Mouse (Mus musculus): ENCODE measurements around the gene Thap12. TPM values are rescaled to one million over a fixed set of nuclear protein-coding genes. Genes with fewer than 3 reads are reported as not detected.
A peak's percentile ranks its signal among the peaks of the same experiment; 100 is the strongest.

The Thap12 gene
- polyA plus RNA-seq, 1 experiment from 2014 or later, result 81.3 TPM

DNA sequence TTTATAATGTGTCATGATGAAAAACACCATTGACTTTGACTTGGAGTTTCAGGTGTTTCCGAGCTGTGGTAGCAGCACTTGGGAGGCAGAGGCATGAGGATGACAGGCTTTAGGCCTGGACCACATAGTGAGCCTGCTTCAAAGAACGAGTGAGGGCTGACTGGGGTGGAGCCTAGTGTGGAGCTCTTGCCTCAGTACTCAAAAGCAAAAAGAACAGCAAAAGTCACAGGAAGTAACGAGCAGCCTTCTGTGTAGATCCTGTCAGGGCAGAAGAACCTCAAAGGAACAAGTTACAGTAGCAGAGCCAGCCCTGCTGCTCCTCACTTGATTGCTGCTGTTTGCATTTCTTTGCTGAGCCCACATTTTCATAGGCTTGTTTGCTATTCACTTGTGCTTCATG, 14.5 kb downstream of the Thap12 start:
- H3K4me3 ChIP-seq (ENCODE audit: low read length), result no peak overlapping the region
- H3K36me3 ChIP-seq (ENCODE audit: control insufficient read depth, insufficient read depth, low read length), result peaks cover 55% of the 10 kb centered on the region
- 76% methylated on average over 3 of the region's 3 CpGs for WGBS
- no peak overlapping the region for H3K27ac ChIP-seq (ENCODE audit: low read depth, low read length)
- H3K4me2 ChIP-seq (replicated peaks; ENCODE audit: low read depth, low read length), result no peak overlapping the region
- ATAC-seq (ENCODE audit: low FRiP score, low TSS enrichment), result no peak
- no peak overlapping the region for H3K9ac ChIP-seq (ENCODE audit: low read depth, low read length)
- peaks cover 15% of the 10 kb centered on the region for H3K4me1 ChIP-seq (ENCODE audit: control insufficient read depth, insufficient read depth, low read length)
- H3K9me3 ChIP-seq (ENCODE audit: control insufficient read depth, low read length), result no peaks in the 10 kb centered on the region
- no peaks in the 10 kb centered on the region for H3K27me3 ChIP-seq (ENCODE audit: control insufficient read depth, insufficient read depth, low read length)

DNA sequence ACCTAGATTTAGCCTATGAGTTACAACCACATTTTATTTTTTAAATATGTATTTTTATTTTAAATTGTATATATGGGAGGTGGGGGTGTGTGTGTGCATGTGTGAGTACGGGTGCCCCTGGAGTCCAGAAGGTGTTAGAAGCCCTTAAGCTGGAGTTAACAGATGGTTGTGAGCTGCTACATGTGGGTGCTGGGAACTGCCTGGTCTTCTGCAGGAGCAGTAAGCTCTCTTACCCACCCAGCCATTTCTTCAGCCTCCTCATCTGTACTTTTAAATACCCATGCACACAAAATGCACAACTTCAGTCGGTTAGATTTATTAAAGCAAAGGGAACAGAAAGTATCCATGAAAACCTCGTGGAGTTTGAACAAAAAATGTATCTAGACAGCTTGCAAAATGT, 16.9 kb downstream of the Thap12 start:
- WGBS, result 68% methylated on average over 3 of the region's 3 CpGs
- no peak for ATAC-seq (ENCODE audit: low FRiP score, low TSS enrichment)

DNA sequence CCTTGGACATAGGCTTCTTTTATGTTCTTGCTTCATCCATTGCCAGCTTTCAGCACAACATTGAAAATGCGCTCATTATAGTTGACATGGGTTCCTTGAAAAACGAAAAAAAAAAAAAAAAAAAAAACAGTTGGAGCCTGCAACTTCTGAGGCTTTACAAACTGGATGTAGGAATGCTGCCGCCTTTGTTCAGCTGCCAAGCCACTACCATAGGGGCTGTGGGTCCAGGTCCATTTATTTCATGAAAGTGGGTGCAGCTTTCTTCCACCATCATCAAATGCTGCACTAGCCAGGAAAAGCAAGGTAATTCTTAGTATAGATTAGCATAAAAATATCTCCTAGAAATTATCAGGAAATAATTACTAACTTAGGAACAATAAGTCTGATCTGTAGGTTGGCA, 17.8 kb downstream of the Thap12 start:
- Histone ChIP-seq H3K4me2 (replicated peaks; ENCODE audit: low read depth, low read length) (no peak overlapping the region), H3K4me1 (ENCODE audit: control insufficient read depth, insufficient read depth, low read length) (peaks cover 26% of the 10 kb centered on the region), H3K27me3 (ENCODE audit: control insufficient read depth, insufficient read depth, low read length) (no peaks in the 10 kb centered on the region), H3K4me3 (ENCODE audit: low read length) (no peak overlapping the region), H3K36me3 (ENCODE audit: control insufficient read depth, insufficient read depth, low read length) (peaks cover 24% of the 10 kb centered on the region), H3K9me3 (ENCODE audit: control insufficient read depth, low read length) (no peaks in the 10 kb centered on the region), H3K9ac (ENCODE audit: low read depth, low read length) (no peak overlapping the region), H3K27ac (ENCODE audit: low read depth, low read length) (no peak overlapping the region)
- WGBS, result 39% methylated on average over 3 of the region's 3 CpGs
- no peak for ATAC-seq (ENCODE audit: low FRiP score, low TSS enrichment)

More for the DNA sequence above, 16.9 kb downstream of the Thap12 start:
- H3K27ac ChIP-seq (ENCODE audit: low read depth, low read length), result no peak overlapping the region
- H3K27me3 ChIP-seq (ENCODE audit: control insufficient read depth, insufficient read depth, low read length), result no peaks in the 10 kb centered on the region
- peaks cover 26% of the 10 kb centered on the region for H3K4me1 ChIP-seq (ENCODE audit: control insufficient read depth, insufficient read depth, low read length)
- H3K9ac ChIP-seq (ENCODE audit: low read depth, low read length), result no peak overlapping the region
- peaks cover 34% of the 10 kb centered on the region for H3K36me3 ChIP-seq (ENCODE audit: control insufficient read depth, insufficient read depth, low read length)
- H3K4me3 ChIP-seq (ENCODE audit: low read length), result no peak overlapping the region
- H3K4me2 ChIP-seq (replicated peaks; ENCODE audit: low read depth, low read length), result no peak overlapping the region
- no peaks in the 10 kb centered on the region for H3K9me3 ChIP-seq (ENCODE audit: control insufficient read depth, low read length)

DNA sequence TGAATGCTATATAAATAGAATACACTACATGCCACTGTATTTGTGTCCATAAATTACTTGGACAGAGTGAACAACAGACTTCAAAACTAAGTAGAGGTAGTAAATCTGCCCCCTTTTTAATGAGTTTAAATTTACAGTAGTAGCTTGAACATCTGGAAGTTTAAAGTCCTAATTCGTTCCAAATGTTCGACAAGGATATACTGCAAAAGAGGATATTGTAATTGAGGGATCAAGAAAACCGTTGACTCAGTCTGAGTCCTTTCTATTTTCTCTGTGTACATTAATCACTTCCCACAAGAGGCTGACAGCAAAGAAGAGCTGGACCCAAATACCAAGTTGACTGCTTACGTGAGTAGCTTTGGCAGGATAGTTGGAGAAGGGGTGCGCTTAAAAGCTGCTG, 18.3 kb downstream of the Thap12 start:
- no peak overlapping the region for H3K4me2 ChIP-seq (replicated peaks; ENCODE audit: low read depth, low read length)
- no peak overlapping the region for H3K9ac ChIP-seq (ENCODE audit: low read depth, low read length)
- no peaks in the 10 kb centered on the region for H3K27me3 ChIP-seq (ENCODE audit: control insufficient read depth, insufficient read depth, low read length)
- no peaks in the 10 kb centered on the region for H3K9me3 ChIP-seq (ENCODE audit: control insufficient read depth, low read length)
- H3K4me3 ChIP-seq (ENCODE audit: low read length), result no peak overlapping the region
- H3K4me1 ChIP-seq (ENCODE audit: control insufficient read depth, insufficient read depth, low read length), result peaks cover 26% of the 10 kb centered on the region
- 31% methylated on average over 5 of the region's 5 CpGs for WGBS
- peak; percentile 50; the same call in 1 of the 2 replicates for ATAC-seq (ENCODE audit: low FRiP score, low TSS enrichment)
- H3K36me3 ChIP-seq (ENCODE audit: control insufficient read depth, insufficient read depth, low read length), result peaks cover 20% of the 10 kb centered on the region
- H3K27ac ChIP-seq (ENCODE audit: low read depth, low read length), result no peak overlapping the region

DNA sequence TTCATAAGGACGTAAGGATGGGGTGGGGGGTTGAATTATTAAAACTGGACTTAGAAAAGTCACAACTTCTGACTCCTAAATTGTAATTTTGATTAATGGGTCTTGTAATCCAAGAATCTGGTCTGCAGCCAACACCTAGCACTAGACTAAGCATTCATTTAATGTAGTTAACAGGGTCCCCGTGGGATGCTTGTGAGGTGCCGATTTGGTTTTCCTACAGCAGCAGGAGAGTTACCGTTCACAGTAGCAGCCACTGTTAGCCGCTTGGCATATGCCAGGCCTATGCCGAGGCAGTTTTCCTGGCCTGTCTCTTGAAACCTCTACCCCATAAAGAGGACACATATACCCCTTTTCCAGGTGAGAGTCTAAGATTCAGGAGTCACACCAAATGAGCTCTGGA, 18.7 kb downstream of the Thap12 start:
- 37% methylated on average over 6 of the region's 6 CpGs for WGBS
- Histone ChIP-seq H3K4me2 (replicated peaks; ENCODE audit: low read depth, low read length) (no peak overlapping the region), H3K4me3 (ENCODE audit: low read length) (no peak overlapping the region), H3K27ac (ENCODE audit: low read depth, low read length) (no peak overlapping the region), H3K27me3 (ENCODE audit: control insufficient read depth, insufficient read depth, low read length) (no peaks in the 10 kb centered on the region), H3K9ac (ENCODE audit: low read depth, low read length) (no peak overlapping the region), H3K36me3 (ENCODE audit: control insufficient read depth, insufficient read depth, low read length) (peaks cover 15% of the 10 kb centered on the region), H3K4me1 (ENCODE audit: control insufficient read depth, insufficient read depth, low read length) (peaks cover 27% of the 10 kb centered on the region), H3K9me3 (ENCODE audit: control insufficient read depth, low read length) (no peaks in the 10 kb centered on the region)
- ATAC-seq (ENCODE audit: low FRiP score, low TSS enrichment), result peak; percentile 22; the same call in 1 of the 2 replicates

DNA sequence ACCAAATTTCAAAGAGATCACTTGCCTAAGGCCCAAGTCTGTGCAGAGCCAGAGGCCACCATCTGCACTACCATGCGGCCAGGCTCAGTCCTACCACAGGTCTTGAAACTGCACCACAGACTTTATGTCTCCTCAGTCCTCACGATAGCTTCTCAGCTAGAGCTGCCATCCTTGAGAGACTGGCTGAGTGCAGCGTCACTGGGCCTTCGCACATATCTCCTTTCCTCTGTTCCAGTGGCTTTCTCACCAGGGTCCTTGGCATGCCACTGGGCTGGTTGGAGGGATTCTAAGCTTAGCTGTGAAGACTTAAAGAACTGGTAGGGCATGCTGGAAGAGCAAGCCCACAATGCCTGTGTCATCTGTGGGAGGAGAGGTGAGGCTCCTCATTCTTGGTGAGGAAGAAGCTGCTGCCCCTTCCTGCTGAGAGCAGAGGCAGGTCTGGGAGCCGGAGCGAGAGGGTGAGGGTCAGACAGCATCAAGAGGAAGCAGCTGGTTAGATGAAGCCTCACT, 22.8 kb downstream of the Thap12 start:
- WGBS, result 80% methylated on average over 6 of the region's 6 CpGs
- Histone ChIP-seq H3K4me1 (ENCODE audit: control insufficient read depth, insufficient read depth, low read length) (peaks cover 41% of the 10 kb centered on the region), H3K4me2 (replicated peaks; ENCODE audit: low read depth, low read length) (no peak overlapping the region), H3K27ac (ENCODE audit: low read depth, low read length) (no peak overlapping the region), H3K27me3 (ENCODE audit: control insufficient read depth, insufficient read depth, low read length) (no peaks in the 10 kb centered on the region), H3K9me3 (ENCODE audit: control insufficient read depth, low read length) (no peaks in the 10 kb centered on the region), H3K36me3 (ENCODE audit: control insufficient read depth, insufficient read depth, low read length) (no peaks in the 10 kb centered on the region), H3K4me3 (ENCODE audit: low read length) (no peak overlapping the region), H3K9ac (ENCODE audit: low read depth, low read length) (no peak overlapping the region)
- ATAC-seq (ENCODE audit: low FRiP score, low TSS enrichment), result no peak

DNA sequence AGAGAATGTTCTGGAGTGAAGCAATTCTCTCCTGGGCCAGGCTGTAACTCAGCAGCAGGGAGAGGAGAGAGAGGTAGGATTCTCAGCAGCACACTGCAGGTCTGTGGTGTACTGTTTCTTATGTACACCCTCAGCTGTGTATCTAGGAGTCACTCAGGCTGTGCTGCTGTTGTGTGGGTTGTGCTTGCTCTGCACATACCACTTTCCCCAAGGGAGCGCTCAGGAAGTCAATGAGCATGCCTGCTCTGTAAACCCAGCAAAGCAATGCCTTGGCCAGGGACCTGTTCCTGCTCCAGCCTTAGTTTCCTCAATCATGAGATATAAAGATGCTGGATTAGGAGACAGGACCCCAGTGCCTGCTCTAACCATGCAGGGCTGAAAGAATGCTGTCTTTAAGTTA, 25.1 kb downstream of the Thap12 start:
- H3K9me3 ChIP-seq (ENCODE audit: control insufficient read depth, low read length), result no peaks in the 10 kb centered on the region
- ATAC-seq (ENCODE audit: low FRiP score, low TSS enrichment), result no peak; the same call in 1 of the 2 replicates
- 79% methylated on average over 1 of the region's 1 CpGs for WGBS
- H3K36me3 ChIP-seq (ENCODE audit: control insufficient read depth, insufficient read depth, low read length), result no peaks in the 10 kb centered on the region
- H3K4me1 ChIP-seq (ENCODE audit: control insufficient read depth, insufficient read depth, low read length), result peaks cover 28% of the 10 kb centered on the region
- H3K27me3 ChIP-seq (ENCODE audit: control insufficient read depth, insufficient read depth, low read length), result no peaks in the 10 kb centered on the region
- H3K27ac ChIP-seq (ENCODE audit: low read depth, low read length), result 0 out of 2 replicates have a peak overlapping the region, but pooled peaks have one; percentile 14
- no peak overlapping the region for H3K9ac ChIP-seq (ENCODE audit: low read depth, low read length)
- H3K4me2 ChIP-seq (replicated peaks; ENCODE audit: low read depth, low read length), result no peak overlapping the region
- no peak overlapping the region for H3K4me3 ChIP-seq (ENCODE audit: low read length)

DNA sequence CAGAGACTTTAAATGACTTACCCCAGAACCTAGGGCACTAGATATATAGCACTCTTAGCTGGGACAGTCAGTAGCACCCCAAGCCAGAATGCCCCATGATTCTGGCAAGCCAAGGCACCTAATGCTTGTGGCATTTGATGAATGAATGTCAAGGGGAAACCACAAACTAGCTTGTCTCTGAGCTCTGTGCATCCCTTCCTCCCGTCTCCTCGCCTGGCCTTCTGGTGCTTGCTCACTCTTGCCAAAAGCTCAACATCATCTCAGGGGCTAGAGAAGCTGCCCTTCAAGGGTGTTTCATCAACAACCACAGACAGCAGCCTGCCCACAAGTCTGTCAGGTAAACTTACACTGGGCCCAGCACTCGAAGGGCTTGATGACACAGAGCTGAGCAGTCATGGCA, 25.6 kb downstream of the Thap12 start:
- Histone ChIP-seq H3K4me3 (ENCODE audit: low read length) (no peak overlapping the region), H3K36me3 (ENCODE audit: control insufficient read depth, insufficient read depth, low read length) (no peaks in the 10 kb centered on the region), H3K27me3 (ENCODE audit: control insufficient read depth, insufficient read depth, low read length) (no peaks in the 10 kb centered on the region), H3K4me2 (replicated peaks; ENCODE audit: low read depth, low read length) (no peak overlapping the region), H3K4me1 (ENCODE audit: control insufficient read depth, insufficient read depth, low read length) (peaks cover 25% of the 10 kb centered on the region), H3K9ac (ENCODE audit: low read depth, low read length) (no peak overlapping the region), H3K9me3 (ENCODE audit: control insufficient read depth, low read length) (no peaks in the 10 kb centered on the region), H3K27ac (ENCODE audit: low read depth, low read length) (0 out of 2 replicates have a peak overlapping the region, but pooled peaks have one; percentile 14)
- ATAC-seq (ENCODE audit: low FRiP score, low TSS enrichment), result no peak
- 52% methylated on average over 3 of the region's 3 CpGs for WGBS

DNA sequence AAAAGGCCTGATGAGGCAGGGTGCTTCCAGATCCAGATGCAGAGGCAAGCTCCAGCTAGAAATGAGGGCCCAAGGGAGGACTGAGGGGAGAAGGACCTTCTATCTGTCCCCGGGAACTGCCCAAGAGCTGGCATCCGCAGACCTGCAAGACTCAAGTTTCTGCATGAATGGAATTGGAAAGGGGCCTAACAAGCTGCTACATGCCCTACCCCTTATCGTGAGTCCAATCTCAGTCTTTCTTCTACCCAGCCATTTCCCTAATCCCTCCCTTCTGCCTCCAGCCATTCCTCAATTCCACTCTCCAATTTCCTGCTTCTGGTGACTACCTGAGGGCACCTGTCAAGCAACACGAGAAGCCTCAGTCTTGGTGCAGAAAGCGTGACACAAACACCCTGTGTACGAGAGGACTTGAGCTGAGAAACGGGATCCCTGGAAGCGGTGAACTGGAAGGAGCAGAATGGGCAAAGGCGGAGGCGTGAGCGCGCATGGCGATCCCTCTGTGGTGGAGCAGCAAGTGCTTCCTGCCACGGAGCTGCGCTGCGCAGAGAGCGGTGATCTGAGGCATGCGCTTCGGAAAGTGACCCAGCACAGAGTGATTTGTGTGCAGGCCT, 26.9 kb downstream of the Thap12 start:
- WGBS, result 15% methylated on average over 19 of the region's 19 CpGs
- Histone ChIP-seq H3K4me1 (ENCODE audit: control insufficient read depth, insufficient read depth, low read length) (peaks cover 22% of the 10 kb centered on the region), H3K9me3 (ENCODE audit: control insufficient read depth, low read length) (no peaks in the 10 kb centered on the region), H3K36me3 (ENCODE audit: control insufficient read depth, insufficient read depth, low read length) (no peaks in the 10 kb centered on the region), H3K27me3 (ENCODE audit: control insufficient read depth, insufficient read depth, low read length) (no peaks in the 10 kb centered on the region), H3K27ac (ENCODE audit: low read depth, low read length) (peak overlapping the region; percentile 67), H3K4me3 (ENCODE audit: low read length) (peak overlapping the region; percentile 8; the same call in 1 of the 2 replicates), H3K4me2 (replicated peaks; ENCODE audit: low read depth, low read length) (peak overlapping the region; percentile 35), H3K9ac (ENCODE audit: low read depth, low read length) (no peak overlapping the region)
- ATAC-seq (ENCODE audit: low FRiP score, low TSS enrichment), result peak; percentile 78

Measured in kidney, embryonic 14.5 days (tissue).